Mouse (Mus musculus): ENCODE measurements around the gene Gm1604a. TPM values are rescaled to one million over a fixed set of nuclear protein-coding genes. Genes with fewer than 3 reads are reported as not detected.
"Not testable (repeated sequence)": the region's sequence is repeated elsewhere in the genome, so short reads cannot be mapped to it uniquely, and the experiment has no call there.

Gm1604a gene
- not detected in 2 replicates for polyA plus RNA-seq (2015; fragmentation: Nextera tagmentation; extraction: Ambion mirVana)

DNA sequence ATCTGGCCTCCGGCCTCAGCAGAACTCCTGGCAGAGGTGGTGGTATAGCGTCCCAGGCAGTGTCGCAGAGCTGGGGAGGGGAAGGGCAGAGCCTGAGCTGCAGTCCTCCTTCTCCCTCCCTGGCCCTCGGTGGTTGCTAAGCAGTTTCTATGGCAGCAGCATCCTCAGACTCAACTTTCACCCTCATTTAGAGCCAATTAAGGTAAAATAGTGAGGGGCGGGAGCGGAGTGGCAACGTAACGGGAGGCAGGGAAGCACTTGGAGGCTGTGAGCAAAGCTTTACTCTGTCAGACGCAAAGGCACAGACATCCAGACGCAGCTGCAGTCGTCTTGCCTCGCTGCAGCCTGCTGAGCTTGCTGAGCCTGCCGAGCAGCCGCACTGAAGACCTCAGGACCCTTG lies at the start of gene Gm1604a:
Gene Gm1604a, plus strand, starts transcription at position 312 of the 400 bp plus-strand sequence.
- H3K9ac ChIP-seq; H3K27ac ChIP-seq; H3K4me2 ChIP-seq; H3K36me3 ChIP-seq; H3K4me1 ChIP-seq; H3K27me3 ChIP-seq (replicated peaks); ATAC-seq (ENCODE audit: insufficient read depth, low FRiP score, low read depth); H3K9me3 ChIP-seq; H3K4me3 ChIP-seq (replicated peaks): not testable (repeated sequence)
- WGBS, result 13% methylated on average over 4 of the region's 14 CpGs

DNA sequence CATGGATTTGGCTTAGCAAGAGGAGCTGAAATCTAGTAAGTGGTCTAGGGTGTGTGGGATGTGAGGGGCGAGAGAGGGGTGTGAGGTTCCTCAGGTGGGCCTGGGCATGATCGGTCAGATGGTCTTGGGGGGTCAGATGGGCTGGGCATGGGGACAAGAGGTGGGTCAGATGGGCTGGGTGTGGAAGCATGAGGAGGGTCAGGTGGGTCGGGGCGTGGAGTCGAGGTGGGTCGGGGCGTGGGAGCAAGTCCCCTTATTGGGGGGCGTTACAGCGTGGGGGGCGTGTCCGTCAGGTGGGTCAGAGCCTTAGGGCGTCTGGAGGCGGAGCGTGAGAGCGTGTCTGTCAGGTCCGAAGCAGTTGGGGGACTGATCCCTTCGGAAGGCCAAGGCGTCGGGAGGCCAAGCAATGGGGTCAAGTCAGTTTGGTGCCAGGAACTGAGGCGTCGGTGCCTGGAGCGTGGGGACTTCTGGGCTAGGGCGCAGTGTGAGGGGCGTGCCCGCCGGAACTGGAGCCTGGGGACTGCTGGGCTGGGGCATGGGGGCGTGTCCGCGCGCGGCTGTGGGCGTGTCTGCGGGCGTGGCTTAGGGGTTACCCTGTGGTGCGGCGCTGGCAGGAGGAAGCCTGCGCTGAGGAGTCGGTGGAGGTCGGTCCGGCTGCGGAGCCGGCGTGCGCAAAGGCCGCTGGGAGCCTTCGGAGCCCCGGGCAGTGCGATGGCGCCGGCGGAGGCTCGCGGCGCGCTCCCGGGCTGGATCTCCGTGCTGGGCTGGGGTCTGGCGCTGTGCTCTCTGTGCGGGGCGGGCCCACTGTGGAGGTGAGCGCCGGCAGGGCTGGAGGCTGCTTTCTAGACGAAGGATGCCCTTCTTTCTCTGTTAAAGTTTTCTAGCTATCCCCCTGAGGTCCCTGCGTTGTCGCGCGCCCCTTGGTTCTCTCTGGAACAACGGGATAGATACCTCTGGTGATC lies 46.8 kb upstream of the Gm1604a start, which contains the start of gene Gm49721:
Gene Gm49721, plus strand, starts transcription at position 618 of the 962 bp plus-strand sequence.
- H3K4me1 ChIP-seq; H3K9me3 ChIP-seq; H3K36me3 ChIP-seq; H3K27ac ChIP-seq; H3K27me3 ChIP-seq (replicated peaks): not testable (repeated sequence)
- WGBS, result 2% methylated on average over 51 of the region's 68 CpGs
- H3K4me3 ChIP-seq (replicated peaks), result peak within 1 kb of the TSS; percentile 57
- H3K4me2 ChIP-seq, result peak within 1 kb of the TSS; percentile 54
- peak within 1 kb of the TSS; percentile 39; the same call in 1 of the 2 replicates for H3K9ac ChIP-seq
- ATAC-seq (ENCODE audit: insufficient read depth, low FRiP score, low read depth), result peak; percentile 98

DNA sequence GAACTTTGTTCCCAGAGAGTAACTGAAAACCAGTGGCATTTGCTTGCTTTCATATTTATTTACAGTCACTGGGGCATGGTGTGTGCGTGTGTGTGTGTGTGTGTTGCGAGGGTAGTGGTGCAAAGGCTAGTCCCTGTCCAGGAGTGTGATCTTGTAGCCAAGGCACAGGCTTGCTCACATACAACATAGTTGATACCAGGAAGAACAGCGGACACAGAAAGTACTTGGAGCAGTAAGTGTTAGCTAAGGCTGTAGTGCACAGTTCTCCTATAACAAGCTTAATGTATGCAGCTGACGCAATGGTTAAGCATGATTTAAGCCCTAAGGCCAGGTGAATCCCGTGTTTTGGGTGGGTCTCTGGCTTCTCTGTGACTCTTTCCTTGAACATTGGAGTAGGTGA lies 46.0 kb upstream of the Gm1604a start:
- H3K9me3 ChIP-seq, result not testable (repeated sequence)

DNA sequence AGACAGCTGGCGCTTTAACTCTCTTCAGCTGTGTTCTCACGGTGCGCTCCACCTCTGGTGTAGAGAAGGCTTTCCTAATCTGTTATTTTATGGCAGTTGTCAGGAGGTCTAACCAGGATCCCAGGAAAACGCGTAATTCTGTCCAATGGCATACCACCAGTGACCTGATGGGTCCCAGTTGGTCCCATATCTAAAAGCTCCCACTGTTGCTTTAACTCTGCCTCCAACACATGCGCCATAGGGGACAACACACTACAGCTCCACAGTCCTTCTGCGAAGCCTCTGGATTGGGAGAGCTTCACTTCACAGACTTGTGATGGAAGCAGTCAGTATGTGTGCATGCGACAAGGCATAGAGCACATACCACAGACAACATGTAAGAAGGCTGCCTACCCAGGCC lies 45.2 kb upstream of the Gm1604a start:
- not testable (repeated sequence) for H3K27ac ChIP-seq; H3K4me2 ChIP-seq; H3K27me3 ChIP-seq (replicated peaks); H3K4me3 ChIP-seq (replicated peaks); H3K9ac ChIP-seq; H3K36me3 ChIP-seq; ATAC-seq (ENCODE audit: insufficient read depth, low FRiP score, low read depth); H3K9me3 ChIP-seq; H3K4me1 ChIP-seq
- WGBS, result 96% methylated on average over 5 of the region's 8 CpGs

More for the DNA sequence above, 46.0 kb upstream of the Gm1604a start:
- H3K36me3 ChIP-seq; ATAC-seq (ENCODE audit: insufficient read depth, low FRiP score, low read depth); H3K4me1 ChIP-seq; H3K9ac ChIP-seq; H3K27me3 ChIP-seq (replicated peaks); H3K27ac ChIP-seq: not testable (repeated sequence)
- H3K4me3 ChIP-seq (replicated peaks), result peak overlapping the region; percentile 57
- 20% methylated on average over 5 of the region's 5 CpGs for WGBS
- H3K4me2 ChIP-seq, result peak overlapping the region; percentile 54

DNA sequence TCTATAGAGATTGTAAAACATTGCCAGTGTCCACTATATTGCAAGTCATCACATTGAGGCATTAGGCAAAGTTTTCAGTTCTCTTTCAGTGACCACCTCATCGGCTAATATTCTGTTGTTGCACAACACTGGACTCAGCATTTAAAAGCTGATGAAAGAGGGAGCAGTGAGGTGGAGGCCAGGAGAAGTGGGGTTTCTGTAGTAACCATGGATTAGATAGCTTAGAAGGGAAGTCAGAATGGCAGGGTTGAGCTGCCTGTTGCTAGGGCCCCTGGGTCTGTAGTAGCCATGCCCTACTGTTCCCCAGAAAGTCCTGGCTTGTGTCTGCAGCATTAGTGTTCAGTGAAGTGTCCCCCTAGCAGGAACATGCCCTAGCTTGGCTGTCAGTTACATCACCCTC lies 39.2 kb upstream of the Gm1604a start:
- not testable (repeated sequence) for ATAC-seq (ENCODE audit: insufficient read depth, low FRiP score, low read depth); H3K4me2 ChIP-seq; H3K27me3 ChIP-seq (replicated peaks); H3K9me3 ChIP-seq; H3K4me3 ChIP-seq (replicated peaks); H3K36me3 ChIP-seq; H3K9ac ChIP-seq; H3K27ac ChIP-seq; H3K4me1 ChIP-seq
- WGBS, result 89% methylated on average over 1 of the region's 1 CpGs

DNA sequence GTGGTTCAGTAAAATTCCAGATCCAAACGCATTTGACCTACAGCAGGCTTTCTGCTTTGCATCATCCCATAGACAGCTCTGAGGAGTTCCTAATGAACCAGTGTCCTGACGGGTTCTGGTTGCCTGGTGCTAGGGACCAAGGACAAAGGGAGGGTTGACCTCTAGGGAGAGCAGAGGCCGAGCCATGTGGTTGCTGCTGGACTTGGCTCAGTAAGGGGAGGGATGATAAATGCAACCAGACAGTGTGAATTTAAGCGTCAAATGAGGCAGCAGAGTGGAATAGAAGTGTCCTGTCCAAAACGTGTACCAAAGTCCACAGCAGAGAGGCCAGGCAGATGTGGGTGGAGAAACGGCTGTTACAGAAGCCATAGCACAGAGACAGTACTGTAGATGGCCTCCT lies 29.9 kb upstream of the Gm1604a start:
- not testable (repeated sequence) for H3K9me3 ChIP-seq; H3K27me3 ChIP-seq (replicated peaks); H3K9ac ChIP-seq; ATAC-seq (ENCODE audit: insufficient read depth, low FRiP score, low read depth); H3K36me3 ChIP-seq; H3K4me3 ChIP-seq (replicated peaks); H3K4me2 ChIP-seq; H3K27ac ChIP-seq; H3K4me1 ChIP-seq
- no CpG with 5 or more reads among the region's 6 CpGs for WGBS

DNA sequence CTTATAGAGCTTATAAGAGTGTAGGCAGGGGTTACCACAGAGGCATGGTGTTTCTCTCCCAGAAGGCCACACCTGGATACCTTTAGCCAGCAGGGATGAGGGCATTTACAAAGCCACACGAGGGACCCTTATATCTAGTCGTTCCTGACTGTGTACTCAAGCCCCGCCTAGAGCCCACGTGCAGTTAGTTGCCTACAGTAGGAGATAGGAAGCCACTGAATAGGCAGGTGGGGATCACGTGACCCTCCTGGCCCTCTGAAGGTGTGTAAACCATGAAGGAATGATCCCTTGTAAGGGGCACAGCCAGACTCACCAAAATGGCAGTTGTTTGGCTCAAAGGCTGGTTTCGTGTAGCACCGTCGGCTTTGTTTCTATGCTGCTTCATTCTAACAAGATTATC lies 28.5 kb upstream of the Gm1604a start:
- 82% methylated on average over 8 of the region's 8 CpGs for WGBS
- not testable (repeated sequence) for H3K4me3 ChIP-seq (replicated peaks); H3K4me2 ChIP-seq; H3K9me3 ChIP-seq; H3K36me3 ChIP-seq; H3K4me1 ChIP-seq; H3K9ac ChIP-seq; H3K27ac ChIP-seq; H3K27me3 ChIP-seq (replicated peaks)
- 0 out of 2 replicates have a peak, but pooled peaks have one; percentile 14 for ATAC-seq (ENCODE audit: insufficient read depth, low FRiP score, low read depth)

DNA sequence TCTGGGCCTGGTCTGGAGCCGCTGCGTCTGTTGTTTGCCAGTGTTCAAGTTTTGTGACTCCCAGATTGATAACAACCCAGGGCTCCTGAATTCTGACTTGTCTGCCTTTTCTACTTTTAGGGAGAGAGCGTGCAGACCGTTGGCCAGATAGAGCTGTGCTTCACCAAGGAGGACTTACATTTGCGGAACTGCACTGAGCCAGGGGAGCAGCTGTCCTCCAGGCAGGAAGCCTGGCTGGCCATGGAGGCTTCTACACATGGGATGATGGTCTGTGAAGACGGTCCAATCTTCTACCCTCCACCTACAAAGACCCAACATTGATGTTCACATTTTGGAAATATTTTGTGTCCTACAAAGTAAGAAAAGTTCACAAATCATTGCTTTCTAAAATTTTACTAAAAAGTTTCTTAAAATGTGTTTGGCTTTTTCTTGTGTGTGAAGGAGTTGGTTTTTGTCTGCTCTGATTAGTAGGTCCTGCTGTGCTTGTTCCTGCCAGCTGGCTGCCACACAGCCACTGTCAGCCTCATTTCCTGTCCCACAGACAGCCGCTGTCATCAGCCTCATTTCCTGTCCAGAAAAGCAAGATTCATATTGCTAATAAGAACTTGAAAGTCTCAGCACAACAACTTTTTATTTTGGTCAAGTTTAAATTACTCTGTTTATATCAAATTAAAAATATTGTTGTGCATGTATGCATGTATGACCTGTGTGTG lies 27.4 kb upstream of the Gm1604a start:
- 83% methylated on average over 1 of the region's 7 CpGs for WGBS

DNA sequence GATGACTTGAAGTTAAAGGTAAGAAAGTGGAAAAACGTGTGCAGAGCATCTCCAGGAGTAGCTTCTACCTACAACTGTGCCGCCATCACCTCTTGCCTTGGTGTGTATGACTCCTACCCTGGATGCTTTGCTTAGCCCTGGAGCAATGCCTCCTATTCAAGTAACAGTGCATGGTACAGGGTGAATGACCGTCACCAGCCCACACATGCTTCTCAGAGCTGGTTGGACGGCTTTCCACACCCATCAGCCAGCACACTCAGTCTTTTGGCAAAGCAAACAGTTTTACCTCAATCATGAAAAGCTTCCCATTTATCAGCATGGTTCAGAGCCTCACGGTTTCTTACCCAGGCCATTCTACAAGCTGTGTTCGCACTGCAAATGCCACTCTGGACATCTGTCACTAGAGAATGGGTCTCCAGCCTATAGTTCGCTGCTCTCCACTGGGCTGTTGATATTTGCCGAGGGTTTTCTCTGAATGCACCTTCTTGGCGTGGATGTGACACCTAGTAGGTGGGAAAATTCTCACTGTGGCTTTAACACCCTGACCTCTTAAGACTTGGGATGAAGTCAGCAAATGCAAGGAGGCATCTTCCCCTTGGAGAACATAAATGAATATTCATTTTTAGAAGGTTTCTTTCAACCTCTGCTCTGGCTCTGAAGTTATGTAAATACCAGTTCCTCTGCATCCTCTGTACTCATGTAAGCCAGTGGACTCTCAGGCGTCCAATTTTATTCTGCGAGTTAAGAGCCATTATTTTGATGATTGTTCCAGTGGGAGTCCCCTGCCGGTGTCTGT lies 23.4 kb upstream of the Gm1604a start:
- not testable (repeated sequence) for H3K9ac ChIP-seq; H3K27me3 ChIP-seq (replicated peaks); H3K4me3 ChIP-seq (replicated peaks); H3K36me3 ChIP-seq; H3K4me2 ChIP-seq; H3K9me3 ChIP-seq; H3K27ac ChIP-seq; H3K4me1 ChIP-seq
- 67% methylated on average over 9 of the region's 12 CpGs for WGBS
- ATAC-seq (ENCODE audit: insufficient read depth, low FRiP score, low read depth), result peak; percentile 67; the same call in 1 of the 2 replicates

More for the DNA sequence above, 27.4 kb upstream of the Gm1604a start:
- not testable (repeated sequence) for H3K4me1 ChIP-seq; H3K36me3 ChIP-seq; H3K9ac ChIP-seq; H3K27ac ChIP-seq; H3K27me3 ChIP-seq (replicated peaks); H3K9me3 ChIP-seq; H3K4me3 ChIP-seq (replicated peaks); ATAC-seq (ENCODE audit: insufficient read depth, low FRiP score, low read depth); H3K4me2 ChIP-seq

DNA sequence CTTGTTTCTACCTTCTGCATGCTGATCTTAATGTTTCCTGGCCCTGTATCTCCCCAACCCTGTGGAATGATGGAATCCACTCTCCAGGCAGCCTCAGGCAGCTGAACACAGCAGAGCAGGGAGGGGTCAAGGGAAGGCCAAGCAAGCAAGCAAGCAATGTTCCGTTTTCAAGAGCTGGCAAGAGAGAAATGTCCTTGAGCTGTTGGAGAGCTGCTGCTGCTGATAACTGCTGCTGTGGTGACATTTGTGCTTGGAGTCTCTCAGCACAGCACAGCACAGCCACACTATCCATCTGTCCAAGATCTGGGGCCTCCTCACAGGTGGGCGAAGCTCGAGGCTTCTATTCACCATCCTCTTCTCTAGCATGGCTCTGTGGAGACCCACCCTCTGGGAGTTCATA lies 22.0 kb upstream of the Gm1604a start:
- not testable (repeated sequence) for H3K27me3 ChIP-seq (replicated peaks); H3K9me3 ChIP-seq; H3K9ac ChIP-seq; ATAC-seq (ENCODE audit: insufficient read depth, low FRiP score, low read depth); H3K4me2 ChIP-seq; H3K4me3 ChIP-seq (replicated peaks); H3K36me3 ChIP-seq; H3K27ac ChIP-seq; H3K4me1 ChIP-seq
- WGBS, result no CpG with 5 or more reads among the region's 3 CpGs

DNA sequence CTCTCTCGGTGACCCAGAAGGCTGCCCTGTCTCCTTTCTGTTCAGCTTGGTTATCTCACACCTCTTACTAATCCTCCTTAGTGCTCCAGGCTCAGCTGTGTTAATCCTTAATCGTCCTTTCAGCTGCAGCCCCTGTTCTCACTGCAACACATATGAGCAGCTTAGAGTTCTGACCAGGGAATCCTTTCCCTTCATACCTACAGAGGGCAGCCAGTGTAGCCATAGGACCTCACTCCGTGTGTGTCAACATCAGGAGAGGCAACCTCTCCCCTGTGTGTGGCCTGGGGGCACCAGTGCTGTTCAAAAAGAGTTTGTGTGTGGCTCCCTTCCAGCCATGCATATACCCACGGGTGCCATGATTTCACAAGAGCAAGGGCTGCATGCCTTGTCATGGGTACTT lies 19.7 kb upstream of the Gm1604a start:
- 50% methylated on average over 3 of the region's 4 CpGs for WGBS
- H3K4me1 ChIP-seq; H3K9me3 ChIP-seq; H3K4me2 ChIP-seq; H3K36me3 ChIP-seq; H3K27me3 ChIP-seq (replicated peaks); H3K27ac ChIP-seq; ATAC-seq (ENCODE audit: insufficient read depth, low FRiP score, low read depth); H3K9ac ChIP-seq; H3K4me3 ChIP-seq (replicated peaks): not testable (repeated sequence)

All from stomach, embryonic 15.5 days (tissue).